Mouse (Mus musculus) cerebellum, adult 9-10 months (tissue): ENCODE results near the gene Tex35.
A peak's percentile ranks its signal among the peaks of the same experiment; 100 is the strongest.

Experiments
- DNase-seq: peaks from one replicate; pipeline ENCODE4 v3.0.0; 2022

Gene Tex35

GRCm38 (mm10) chr1:157081076-157081804 is 27.2 kb downstream of the Tex35 start:
- no peak for DNase-seq

DNA sequence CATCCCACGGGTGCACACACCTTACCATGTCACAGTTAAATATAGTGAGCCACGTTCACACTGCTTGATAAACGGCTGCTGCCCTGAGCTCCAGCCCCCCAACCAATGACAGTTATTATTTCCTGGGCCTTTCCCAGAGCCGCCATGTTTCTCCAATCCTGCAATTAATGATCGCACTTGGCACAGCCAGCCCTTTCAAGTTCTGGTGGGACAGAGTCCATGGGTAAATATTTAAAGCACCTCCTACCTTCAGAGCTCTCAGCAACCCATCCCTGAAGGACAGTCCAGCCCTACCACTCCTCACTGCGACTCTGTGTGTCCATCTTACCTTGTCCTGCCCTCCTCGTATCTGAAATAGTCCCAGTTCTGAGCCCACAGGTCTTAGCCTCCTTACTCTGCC is 28.4 kb downstream of the Tex35 start:
- no peak for DNase-seq

DNA sequence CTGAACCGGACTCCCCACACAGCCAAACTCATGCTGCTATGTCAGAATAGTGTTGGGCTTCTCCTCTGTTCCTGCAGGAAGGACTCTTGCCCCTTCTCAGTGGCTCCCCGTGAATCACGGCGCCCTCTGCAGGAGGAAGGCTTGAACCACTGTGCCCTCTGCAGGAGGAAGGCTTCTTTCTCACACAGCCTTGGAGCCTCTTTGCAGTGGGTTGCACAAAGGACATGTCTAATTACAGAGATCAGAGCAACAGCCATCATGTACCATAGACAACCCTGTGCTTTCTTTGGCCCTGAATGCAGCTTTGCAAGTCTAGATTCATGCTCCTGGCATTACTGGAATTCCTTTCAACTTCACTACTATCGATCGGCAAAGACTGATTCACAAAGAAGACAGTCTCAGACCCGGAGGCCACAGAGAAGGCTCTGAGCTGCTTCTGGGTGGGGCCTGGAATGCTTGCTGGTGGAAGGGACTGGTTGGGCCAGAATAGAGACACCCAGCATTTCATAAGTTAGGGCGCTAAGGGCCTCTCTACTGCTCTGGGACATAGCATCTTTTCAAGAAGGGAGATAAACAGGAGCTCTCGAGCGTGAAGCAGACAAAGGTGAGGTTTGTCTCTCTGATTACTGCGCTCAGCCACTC is 29.0 kb downstream of the Tex35 start:
- DNase-seq: no peak

- peak; percentile 76 for DNase-seq
Measured at GRCm38 (mm10) chr1:157076781-157077705, 31.4 kb downstream of the Tex35 start.

DNA sequence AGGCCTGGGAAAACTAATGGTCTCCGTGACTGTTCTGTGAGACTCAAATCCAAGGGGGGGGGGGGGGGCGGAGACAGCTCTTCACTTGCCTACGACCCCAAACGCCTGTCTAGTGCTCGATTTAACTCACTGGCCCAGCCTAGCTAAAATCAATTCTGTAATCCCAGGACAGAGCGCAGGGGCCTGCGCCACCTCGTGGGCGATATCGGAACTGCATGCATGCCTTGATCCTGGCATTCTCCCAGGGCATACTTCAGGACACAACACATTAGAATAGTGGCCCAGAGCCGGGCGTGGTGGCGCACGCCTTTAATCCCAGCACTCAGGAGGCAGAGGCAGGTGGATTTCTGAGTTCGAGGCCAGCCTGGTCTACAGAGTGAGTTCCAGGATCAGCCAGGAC is 32.2 kb downstream of the Tex35 start:
- peak; percentile 80 for DNase-seq

DNA sequence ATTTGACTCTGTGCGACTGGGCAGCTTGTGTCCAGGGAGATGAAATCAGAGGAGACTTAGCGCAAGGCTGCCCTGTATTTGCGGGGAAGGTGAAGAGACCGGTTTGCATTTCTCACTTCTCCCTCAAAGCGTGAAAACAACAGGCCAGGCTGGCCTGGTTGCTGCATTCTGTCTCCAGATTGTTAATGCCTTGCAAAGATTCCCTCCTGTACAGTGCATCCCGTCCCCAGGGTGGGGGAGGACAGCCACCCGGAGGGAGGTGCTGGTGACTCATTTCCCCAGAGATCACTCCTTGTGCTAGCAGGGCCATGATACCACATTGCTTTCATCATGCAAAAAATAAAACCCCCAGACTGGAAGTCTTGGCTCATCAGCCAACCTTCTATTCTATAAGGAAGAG is 33.5 kb downstream of the Tex35 start:
- DNase-seq: no peak

- DNase-seq: no peak
Measured at GRCm38 (mm10) chr1:157074371-157074770, 34.1 kb downstream of the Tex35 start.

DNA sequence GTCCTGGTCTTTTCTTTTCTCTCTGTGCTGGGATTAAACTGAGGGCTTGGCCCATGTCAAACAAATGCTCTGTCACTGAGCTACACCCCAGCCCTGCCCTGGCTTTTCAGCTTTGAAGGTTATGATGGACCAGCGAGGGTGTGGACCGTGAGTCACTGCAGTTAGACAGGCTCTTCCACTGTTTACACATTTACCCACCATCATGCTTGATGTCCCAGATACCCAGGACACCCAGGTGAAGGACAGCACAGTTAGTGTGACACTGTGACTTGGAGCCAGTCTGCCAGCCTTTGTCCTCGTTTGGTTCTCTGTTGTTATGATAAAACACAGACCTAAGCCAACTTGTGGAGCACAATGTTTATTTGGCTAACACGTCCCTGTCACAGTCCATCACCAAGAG is 34.9 kb downstream of the Tex35 start:
- no peak for DNase-seq

DNA sequence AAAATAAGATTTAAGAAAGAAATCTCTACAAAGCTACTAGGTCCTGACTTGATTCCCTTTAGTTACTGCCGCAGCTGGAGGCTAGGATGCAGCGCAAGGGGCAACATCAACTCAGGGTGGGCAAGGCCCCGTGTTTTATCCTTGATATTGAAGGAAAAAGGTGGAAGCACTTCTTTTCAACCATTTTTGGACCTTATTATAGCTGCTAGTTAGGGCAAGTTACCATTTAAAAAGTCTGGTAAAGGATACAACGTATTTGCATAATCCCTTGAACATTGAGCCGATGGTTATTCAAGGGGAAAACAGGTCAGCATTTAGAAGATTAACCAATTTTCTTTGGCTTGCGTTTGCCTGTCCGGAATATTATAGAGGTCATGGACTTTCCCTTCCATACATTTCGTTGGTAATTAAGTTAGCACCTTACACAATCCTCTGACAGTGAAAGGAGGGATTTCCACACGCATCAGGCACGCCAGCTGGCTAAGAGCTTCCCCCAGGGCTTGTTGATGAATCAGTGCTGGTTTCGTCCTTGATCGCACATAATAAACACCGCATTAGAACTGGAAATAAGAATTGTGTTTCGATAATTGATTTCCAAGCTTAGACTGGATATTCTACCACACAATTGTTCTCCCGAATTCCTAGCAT is 39.2 kb downstream of the Tex35 start:
- DNase-seq: no peak

DNA sequence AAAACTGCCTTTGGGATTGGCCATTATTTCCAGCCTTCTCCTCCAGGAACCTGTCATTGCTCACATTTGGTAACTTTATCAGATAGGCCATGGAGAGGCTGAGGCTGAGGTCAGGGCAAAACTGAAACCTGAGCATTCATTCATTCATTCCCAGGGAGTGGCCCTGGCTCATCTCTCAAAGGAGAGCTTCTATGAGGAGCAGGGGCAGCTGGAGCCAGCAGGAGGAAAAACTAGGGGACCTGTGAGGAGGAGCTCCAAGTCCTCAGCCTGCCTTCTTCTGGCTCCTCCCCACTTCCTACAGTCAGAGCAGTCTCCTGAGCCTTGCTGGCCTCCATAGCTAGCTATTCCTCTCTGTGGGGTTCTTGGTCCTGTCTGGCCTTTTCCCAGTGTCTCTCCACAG is 40.2 kb downstream of the Tex35 start:
- DNase-seq: no peak

- no peak for DNase-seq
Measured at GRCm38 (mm10) chr1:157065819-157066730, 42.4 kb downstream of the Tex35 start.

GRCm38 (mm10) chr1:157063318-157064115 is 45.0 kb downstream of the Tex35 start:
- DNase-seq: no peak

DNA sequence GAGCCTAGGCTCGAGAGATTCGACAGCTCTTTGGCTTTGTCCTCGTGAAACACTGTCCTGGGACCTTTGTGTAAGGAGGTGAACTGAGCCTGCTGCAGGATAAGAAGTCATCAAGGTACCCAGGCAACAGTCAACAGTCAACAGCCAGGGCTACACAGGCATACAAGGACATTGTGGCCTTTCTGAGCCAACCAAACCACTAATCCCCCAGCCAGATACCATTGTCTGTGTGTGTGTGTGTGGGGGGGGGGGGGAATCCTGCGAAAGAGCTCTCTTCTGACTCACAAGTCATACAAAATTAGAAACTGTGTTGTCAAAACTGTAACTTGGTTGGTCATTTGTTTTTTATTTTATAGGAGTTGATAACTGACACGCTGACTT is 46.0 kb downstream of the Tex35 start:
- DNase-seq: no peak

GRCm38 (mm10) chr1:157061800-157062444 is 46.6 kb downstream of the Tex35 start:
- DNase-seq: no peak

- DNase-seq: no peak
Measured at GRCm38 (mm10) chr1:157061170-157061569, 47.3 kb downstream of the Tex35 start.

DNA sequence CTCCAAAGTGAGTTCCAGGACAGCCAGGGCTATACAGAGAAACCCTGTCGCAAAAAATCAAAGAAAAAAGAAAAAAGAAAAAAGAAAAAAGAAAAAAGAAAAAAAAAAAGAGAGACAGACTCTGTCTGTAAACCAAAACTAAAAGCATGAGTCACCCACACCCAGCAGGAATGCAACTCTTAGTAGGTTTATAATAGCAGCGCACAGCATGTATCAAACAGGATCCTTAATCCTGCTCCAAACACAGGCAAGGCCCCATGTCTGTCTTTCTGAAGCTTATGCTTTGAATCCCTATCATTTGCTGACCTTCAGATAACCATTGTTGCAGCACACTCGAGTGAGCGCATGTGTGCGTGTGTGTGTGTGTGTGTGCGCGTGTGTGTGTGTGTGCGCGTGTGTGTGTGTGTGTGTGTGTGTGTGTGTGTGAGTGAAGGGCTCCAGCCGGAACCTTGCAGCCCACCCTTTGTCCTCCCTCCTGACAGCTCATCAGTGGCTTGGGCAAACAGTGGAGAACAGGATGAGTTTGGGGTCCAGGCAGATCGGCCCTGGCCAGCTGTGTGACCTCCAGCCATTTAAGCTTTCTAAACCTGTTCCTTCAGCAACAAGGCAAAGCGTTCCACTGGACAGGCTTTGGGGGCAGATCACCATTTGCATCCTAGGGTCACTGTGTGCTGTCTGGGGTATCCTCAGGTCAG is 47.9 kb downstream of the Tex35 start:
- no peak for DNase-seq

- no peak for DNase-seq
Measured at GRCm38 (mm10) chr1:157055901-157056300, 52.6 kb downstream of the Tex35 start.

- no peak for DNase-seq
Measured at GRCm38 (mm10) chr1:157055288-157055831, 53.1 kb downstream of the Tex35 start.

DNA sequence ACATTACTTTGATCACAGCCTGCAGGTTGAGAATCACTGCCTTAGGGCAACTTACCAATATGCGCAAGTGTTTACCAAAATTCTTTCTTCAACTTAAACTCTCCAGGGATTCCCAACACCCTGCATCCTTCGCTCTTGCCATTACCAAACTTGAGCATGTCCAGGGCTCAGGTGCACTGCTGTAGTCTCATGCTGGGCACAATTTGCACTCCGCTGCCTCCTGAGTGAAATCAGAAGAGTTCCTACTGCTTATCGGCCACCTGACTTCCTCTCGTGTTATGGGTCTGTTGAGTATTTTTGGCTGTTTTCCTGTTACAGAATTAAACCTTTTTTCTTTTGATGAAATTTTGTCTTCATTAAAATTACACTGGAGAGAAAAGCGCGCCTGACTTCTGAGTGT is 53.8 kb downstream of the Tex35 start:
- no peak for DNase-seq

- DNase-seq: no peak
Measured at GRCm38 (mm10) chr1:157049886-157050285, 58.6 kb downstream of the Tex35 start.
